Mouse (Mus musculus): Measurements from ENCODE around the gene Plce1.

The Plce1 gene

DNA sequence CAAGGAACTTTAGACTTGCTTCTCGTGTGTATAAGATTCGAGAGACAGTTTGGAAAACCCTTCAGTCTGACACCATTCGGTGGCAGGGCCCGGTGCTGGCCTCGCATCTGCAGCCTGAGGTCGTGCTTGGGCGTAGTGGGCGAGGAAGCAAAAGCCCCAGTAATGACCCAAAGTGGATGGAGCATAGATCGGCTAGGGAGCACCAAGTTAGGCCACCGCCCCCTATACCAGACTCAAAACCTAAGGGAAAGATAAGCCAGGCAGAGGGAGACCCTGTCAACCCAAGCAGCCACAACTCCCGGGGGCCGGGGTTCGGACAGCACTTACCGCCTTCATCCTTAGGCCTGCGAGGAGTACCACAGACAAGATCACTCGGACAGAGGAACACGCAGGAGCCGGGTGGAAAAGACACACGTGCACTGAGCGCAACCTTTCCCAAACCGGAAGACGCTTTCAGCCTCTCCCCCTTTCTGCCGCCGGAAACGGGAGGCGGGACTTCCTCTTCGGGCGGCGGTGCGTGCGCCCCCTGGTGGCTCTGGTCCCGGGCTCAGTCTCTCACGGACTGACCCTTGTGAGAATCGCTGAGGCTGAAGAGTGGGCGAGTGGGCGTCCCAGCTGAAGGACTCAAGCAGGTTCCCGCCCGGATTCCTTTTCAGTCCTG is 338.0 kb downstream of the Plce1 start, which contains the start of gene Noc3l:
Gene Noc3l, minus strand, starts transcription at position 472 of the 661 bp plus-strand sequence.
- peak; percentile 87 for DNase-seq (ENCODE audit: low read depth, low spot score)

DNA sequence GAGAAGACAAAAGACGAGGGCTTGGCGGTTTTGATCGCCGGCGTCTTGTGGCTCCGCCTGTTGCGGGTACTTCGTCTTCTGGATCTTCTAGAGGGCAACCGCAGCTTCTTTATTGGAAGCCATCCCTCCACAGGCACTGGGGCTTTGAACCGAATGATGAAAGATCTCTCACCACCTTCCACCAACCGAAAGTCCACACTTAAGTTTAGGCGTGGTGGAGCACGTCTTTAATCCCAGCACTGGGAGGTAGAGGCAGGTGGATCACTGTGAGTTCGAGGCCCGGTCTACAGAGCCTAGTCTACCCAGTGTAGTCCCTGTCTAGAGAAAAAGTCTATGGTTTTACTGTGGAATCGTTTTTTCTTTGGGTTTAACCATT is 338.5 kb downstream of the Plce1 start:
- DNase-seq (ENCODE audit: low read depth, low spot score), result no peak

DNA sequence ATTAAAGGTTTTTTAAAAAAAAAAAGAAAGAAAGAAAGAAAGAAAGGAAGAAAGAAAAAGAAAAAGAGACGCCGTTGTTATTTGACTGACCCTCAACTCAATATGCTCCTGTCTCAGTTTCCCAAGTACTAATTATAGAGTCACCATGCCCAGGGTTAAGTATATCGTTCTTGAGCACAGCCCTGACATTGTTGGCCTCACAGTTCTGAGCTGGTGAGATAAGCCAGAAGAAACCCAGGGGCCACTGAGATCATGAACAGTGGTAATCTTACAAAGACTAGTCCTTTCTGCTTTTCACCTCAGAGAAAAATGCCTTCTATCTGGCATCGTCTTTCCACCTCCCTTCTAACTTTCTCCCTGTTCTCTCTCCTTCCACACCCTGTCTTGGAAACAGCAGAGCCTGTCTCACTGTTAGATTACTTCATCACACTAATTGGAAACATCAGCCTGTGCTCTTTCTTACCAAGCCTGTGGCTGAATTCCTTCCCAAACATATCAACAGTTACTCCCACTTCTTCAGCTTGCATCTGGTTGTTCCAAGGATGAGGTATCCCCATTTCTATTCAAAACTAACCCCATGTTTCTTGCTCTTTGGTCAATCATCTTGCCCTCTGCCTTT is 339.4 kb downstream of the Plce1 start:
- no peak for DNase-seq (ENCODE audit: low read depth, low spot score)

DNA sequence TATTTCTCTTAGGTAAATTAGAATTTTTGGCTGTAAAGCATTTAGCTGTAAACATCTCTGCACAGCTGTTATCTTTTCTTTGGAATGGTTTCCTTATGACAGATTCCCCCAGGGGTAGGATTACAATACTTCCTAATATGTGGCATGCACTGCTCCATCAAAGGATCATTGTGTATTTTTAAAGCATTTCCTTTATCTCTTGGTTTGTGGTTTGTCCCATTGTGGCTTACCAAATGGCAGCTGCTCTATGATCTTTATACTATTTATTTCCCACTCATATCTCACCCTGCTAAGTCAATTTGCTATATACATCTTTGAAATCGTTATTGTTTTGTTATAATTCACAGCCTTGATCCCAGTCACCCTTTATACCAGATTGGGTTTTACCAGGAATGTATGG is 352.3 kb downstream of the Plce1 start:
- no peak for DNase-seq (ENCODE audit: low read depth, low spot score)
